8 mouse cellular contexts compared by ENCODE assay signal in the genomic region with DNA sequence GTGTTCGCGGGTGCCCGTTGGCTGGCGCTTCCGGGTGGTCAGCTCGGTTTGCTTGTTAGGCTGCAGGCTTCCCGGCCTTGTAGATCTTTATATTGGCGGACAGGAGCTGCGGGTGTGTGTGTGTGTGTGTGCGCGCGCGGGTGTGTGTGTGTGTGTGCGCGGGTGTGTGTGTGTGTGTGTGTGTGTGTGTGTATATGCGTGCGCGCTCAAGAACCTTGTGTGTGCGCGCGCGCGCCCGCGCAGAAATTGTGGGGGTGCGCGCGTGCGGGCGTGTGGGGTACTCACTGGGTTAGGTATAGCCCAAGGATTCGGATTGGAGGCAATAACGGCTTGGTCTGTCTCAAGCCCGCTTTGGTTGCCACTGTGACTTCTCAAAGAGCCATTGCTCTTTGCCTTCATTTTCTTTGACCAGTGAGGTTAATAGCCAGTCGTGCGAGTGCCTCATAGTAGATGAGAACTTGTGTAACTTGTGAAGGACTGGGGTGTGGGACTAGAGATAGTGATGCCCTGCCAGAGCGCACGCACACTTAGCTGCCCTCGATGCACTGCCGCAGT. TPM values are rescaled to one million over a fixed set of nuclear protein-coding genes. Genes with fewer than 3 reads are reported as not detected.
DNase-seq lines count a peak whose midpoint lies in the region; ATAC-seq and TF ChIP-seq lines count a peak whose summit lies in the region.

No protein-coding gene starts in this region.

- peak overlapping the region; percentile 65 for H3K27ac ChIP-seq in MEL (ENCODE audit: control insufficient read depth, low read depth, low read length)
- H3K27ac ChIP-seq in liver, embryonic 16.5 days (ENCODE audit: low read length): peak overlapping the region; percentile 81
- peak overlapping the region; percentile 78 for H3K27ac ChIP-seq in neural tube, embryonic 14.5 days (ENCODE audit: low read depth, low read length)

- peaks cover 0 to 1% of the 10 kb centered on the region in 2 experiments; a peak in 1 of 4 replicates for H3K27me3 ChIP-seq in MEL (ENCODE audit: control insufficient read depth in 1 of 2, insufficient read depth in 2 of 2, low read length in 2 of 2)
- no peaks in the 10 kb centered on the region for H3K27me3 ChIP-seq in liver, embryonic 16.5 days (ENCODE audit: control insufficient read depth, insufficient read depth, low read depth, low read length)
- no peaks in the 10 kb centered on the region for H3K27me3 ChIP-seq in neural tube, embryonic 14.5 days (ENCODE audit: control insufficient read depth, insufficient read depth, low read length)

- TF ChIP-seq RAD21 in MEL (IDR thresholded peaks at IDR 0.05; ENCODE audit: low read depth, low read length): no peak

- TF ChIP-seq POLR2A in MEL (IDR thresholded peaks at IDR 0.05; ENCODE audit: control insufficient read depth in 1 of 2, insufficient read depth in 1 of 2, low read depth in 1 of 2, low read length in 2 of 2, poor library complexity in 1 of 2): peak in 1 of 2 experiments; percentile 25; a peak in 1 of 4 replicates

- WGBS in liver, embryonic 16.5 days (ENCODE audit: insufficient replicate concordance): under 1% methylated on average over 39 of the region's 39 CpGs
- WGBS in neural tube, embryonic 14.5 days: 4% methylated on average over 38 of the region's 39 CpGs

- H3K9ac ChIP-seq in MEL (ENCODE audit: control insufficient read depth, low read depth, low read length, poor library complexity, severe bottlenecking): peak overlapping the region; percentile 85
- H3K9ac ChIP-seq in liver, embryonic 16.5 days (ENCODE audit: low read depth, low read length): peak overlapping the region; percentile 83
- peak overlapping the region; percentile 83 for H3K9ac ChIP-seq in neural tube, embryonic 14.5 days (replicated peaks; ENCODE audit: low read depth, low read length)

- no peaks in the 10 kb centered on the region for H3K9me3 ChIP-seq in MEL (replicated peaks; ENCODE audit: insufficient read depth, low read length)
- H3K9me3 ChIP-seq in liver, embryonic 16.5 days (replicated peaks; ENCODE audit: control insufficient read depth, low read length): no peaks in the 10 kb centered on the region
- H3K9me3 ChIP-seq in neural tube, embryonic 14.5 days (ENCODE audit: control insufficient read depth, low read length): no peaks in the 10 kb centered on the region

- ATAC-seq in common myeloid progenitor, adult 5-6 weeks (replicated peaks; ENCODE audit: low read depth, poor library complexity, severe bottlenecking): peak; percentile 35
- peak; percentile 57; the same call in 1 of the 2 replicates for ATAC-seq in granulocyte monocyte progenitor cell, adult 5-6 weeks (replicated peaks; ENCODE audit: poor library complexity, severe bottlenecking)
- ATAC-seq in liver, embryonic 16.5 days (ENCODE audit: low read depth): peak; percentile 77
- ATAC-seq in neural tube, embryonic 14.5 days (ENCODE audit: low read depth): peak; percentile 81

- H3K4me1 ChIP-seq in MEL (ENCODE audit: control insufficient read depth in 1 of 2, insufficient read depth in 2 of 2, low read length in 2 of 2): peaks cover 0 to 3% of the 10 kb centered on the region in 2 experiments; a peak in 1 of 4 replicates
- H3K4me1 ChIP-seq in liver, embryonic 16.5 days (ENCODE audit: control insufficient read depth, low read depth, low read length): peaks cover 3% of the 10 kb centered on the region
- H3K4me1 ChIP-seq in neural tube, embryonic 14.5 days (ENCODE audit: control insufficient read depth, insufficient read depth, low read length): peaks cover 7% of the 10 kb centered on the region; the same call in 1 of the 2 replicates

- TF ChIP-seq CTCF in MEL (IDR thresholded peaks at IDR 0.05 in 2 of 3, conservative IDR thresholded peaks at IDR 0.05 in 1 of 3; ENCODE audit: control insufficient read depth in 1 of 3, insufficient read depth in 1 of 3, low read depth in 2 of 3, low read length in 3 of 3, poor library complexity in 1 of 3, severe bottlenecking in 1 of 3): no peak

- H3K4me3 ChIP-seq in MEL (ENCODE audit: control insufficient read depth in 1 of 2, insufficient read depth in 1 of 2, low read depth in 2 of 2, low read length in 2 of 2): peak overlapping the region; percentile 84 to 91
- peak overlapping the region; percentile 84 for H3K4me3 ChIP-seq in liver, embryonic 16.5 days (ENCODE audit: low read depth, low read length)
- H3K4me3 ChIP-seq in neural tube, embryonic 14.5 days (ENCODE audit: low read depth, low read length): peak overlapping the region; percentile 70

- peaks cover 4 to 8% of the 10 kb centered on the region in 2 experiments for H3K36me3 ChIP-seq in MEL (ENCODE audit: control insufficient read depth in 1 of 2, insufficient read depth in 2 of 2, low read length in 2 of 2)
- H3K36me3 ChIP-seq in liver, embryonic 16.5 days (ENCODE audit: control insufficient read depth, insufficient read depth): peaks cover 3% of the 10 kb centered on the region; the same call in 1 of the 2 replicates
- 0 out of 2 replicates have a peak, but pooled peaks cover 8% of the 10 kb centered on the region for H3K36me3 ChIP-seq in neural tube, embryonic 14.5 days (ENCODE audit: control insufficient read depth, insufficient read depth, low read length)

- peak; percentile 86 for DNase-seq in A20 (ENCODE audit: low read depth, low spot score)
- peak; percentile 84 for DNase-seq in MEL (ENCODE audit: low read depth, low spot score)
- DNase-seq in kidney, postnatal 4 days: peak; percentile 58 to 74
- DNase-seq in yolk sac, embryonic 10.5 days (ENCODE audit: low spot score): no peak

- H3K79me2 ChIP-seq in MEL (ENCODE audit: control insufficient read depth, insufficient read depth, low read length, poor library complexity): peaks cover 22% of the 10 kb centered on the region

- no peak for TF ChIP-seq EP300 in MEL (IDR thresholded peaks at IDR 0.05; ENCODE audit: low read depth in 1 of 2, low read length in 2 of 2)

- peak overlapping the region; percentile 68 for H3K4me2 ChIP-seq in liver, embryonic 16.5 days (ENCODE audit: low read depth, low read length)
- peak overlapping the region; percentile 85 for H3K4me2 ChIP-seq in neural tube, embryonic 14.5 days (ENCODE audit: low read depth, low read length)

TF ChIP-seq in MEL, 35 proteins besides CTCF, POLR2A, EP300 and RAD21 (continues in another document):
- no peak for TF ChIP-seq KAT2A (conservative IDR thresholded peaks at IDR 0.05; ENCODE audit: low read depth, low read length)
- peak; percentile 71; the same call in 1 of the 2 replicates for TF ChIP-seq MXI1 (IDR thresholded peaks at IDR 0.05; ENCODE audit: low read depth, low read length)

RNA-seq across cellular contexts. Expression of gene Edc3, which starts 0.5 kb away (rescaled TPM):
- 7.2 and 8.0 TPM in 2 replicates for total RNA-seq in MEL (2012; rRNA removed)
- 10 to 100 TPM in 1 of 2 experiments, not detected in 1; 25.7 TPM for polyA plus RNA-seq in MEL (2012; ENCODE audit: insufficient read depth in 1 of 2, insufficient read length in 2 of 2, low read depth in 1 of 2, low replicate concordance in 2 of 2, missing spikeins in 1 of 2)
- 7.2 and 9.8 TPM in 2 replicates for total RNA-seq in common myeloid progenitor, adult 5-6 weeks (2017)
- total RNA-seq in granulocyte monocyte progenitor cell, adult 5-6 weeks (2014; fragmentation: Nextera tagmentation): 14.6 and 20.3 TPM in 2 replicates
- 3.5 and 4.3 TPM in 2 replicates for total RNA-seq in granulocyte monocyte progenitor cell, adult 5-6 weeks (2017)
- polyA plus RNA-seq in liver, embryonic 16.5 days (2015; fragmentation: Nextera tagmentation; extraction: Ambion mirVana): 15.2 and 17.0 TPM in 2 replicates
- polyA plus RNA-seq in neural tube, embryonic 14.5 days (2014; fragmentation: Nextera tagmentation; extraction: Ambion mirVana): 21.9 and 26.3 TPM in 2 replicates

RNA-seq across cellular contexts. Expression of gene Cyp1a1, which starts 21.1 kb away (rescaled TPM):
- 0.04 and 0.07 TPM in 2 replicates for total RNA-seq in MEL (2012; rRNA removed)
- polyA plus RNA-seq in MEL (2012; ENCODE audit: insufficient read depth in 1 of 2, insufficient read length in 2 of 2, low read depth in 1 of 2, low replicate concordance in 2 of 2, missing spikeins in 1 of 2): under 1 TPM in 1 of 2 experiments, not detected in 1; 0.26 TPM
- total RNA-seq in common myeloid progenitor, adult 5-6 weeks (2017): 0.50 TPM in 1 of 2 replicates, not detected in the other
- not detected in 2 replicates for total RNA-seq in granulocyte monocyte progenitor cell, adult 5-6 weeks (2014; fragmentation: Nextera tagmentation)
- not detected in 2 replicates for total RNA-seq in granulocyte monocyte progenitor cell, adult 5-6 weeks (2017)
- polyA plus RNA-seq in liver, embryonic 16.5 days (2015; fragmentation: Nextera tagmentation; extraction: Ambion mirVana): 0.05 and 0.07 TPM in 2 replicates
- polyA plus RNA-seq in neural tube, embryonic 14.5 days (2014; fragmentation: Nextera tagmentation; extraction: Ambion mirVana): 0.09 and 0.13 TPM in 2 replicates

RNA-seq across cellular contexts. Expression of gene Cyp1a2, which starts 25.3 kb away (rescaled TPM):
- total RNA-seq in MEL (2012; rRNA removed): not detected in 2 replicates
- polyA plus RNA-seq in MEL (2012; ENCODE audit: insufficient read depth in 1 of 2, insufficient read length in 2 of 2, low read depth in 1 of 2, low replicate concordance in 2 of 2, missing spikeins in 1 of 2): not detected
- total RNA-seq in common myeloid progenitor, adult 5-6 weeks (2017): not detected in 2 replicates
- total RNA-seq in granulocyte monocyte progenitor cell, adult 5-6 weeks (2014; fragmentation: Nextera tagmentation): not detected in 2 replicates
- total RNA-seq in granulocyte monocyte progenitor cell, adult 5-6 weeks (2017): not detected in 2 replicates
- polyA plus RNA-seq in liver, embryonic 16.5 days (2015; fragmentation: Nextera tagmentation; extraction: Ambion mirVana): 0.12 TPM in 2 replicates
- polyA plus RNA-seq in neural tube, embryonic 14.5 days (2014; fragmentation: Nextera tagmentation; extraction: Ambion mirVana): not detected in 2 replicates

RNA-seq across cellular contexts. Expression of gene Csk, which starts 55.4 kb away (rescaled TPM):
- total RNA-seq in MEL (2012; rRNA removed): 213 and 215 TPM in 2 replicates
- 100 to 1,000 TPM in 1 of 2 experiments, not detected in 1; 338 TPM for polyA plus RNA-seq in MEL (2012; ENCODE audit: insufficient read depth in 1 of 2, insufficient read length in 2 of 2, low read depth in 1 of 2, low replicate concordance in 2 of 2, missing spikeins in 1 of 2)
- 134 and 190 TPM in 2 replicates for total RNA-seq in common myeloid progenitor, adult 5-6 weeks (2017)
- total RNA-seq in granulocyte monocyte progenitor cell, adult 5-6 weeks (2014; fragmentation: Nextera tagmentation): 86.9 and 92.3 TPM in 2 replicates
- 83.8 and 113 TPM in 2 replicates for total RNA-seq in granulocyte monocyte progenitor cell, adult 5-6 weeks (2017)
- polyA plus RNA-seq in liver, embryonic 16.5 days (2015; fragmentation: Nextera tagmentation; extraction: Ambion mirVana): 13.3 and 13.5 TPM in 2 replicates
- 33.4 and 46.2 TPM in 2 replicates for polyA plus RNA-seq in neural tube, embryonic 14.5 days (2014; fragmentation: Nextera tagmentation; extraction: Ambion mirVana)

RNA-seq across cellular contexts. Expression of gene Clk3, which starts 56.9 kb away (rescaled TPM):
- total RNA-seq in MEL (2012; rRNA removed): 28.8 and 31.2 TPM in 2 replicates
- 10 to 100 TPM in 1 of 2 experiments, not detected in 1; 65.6 TPM for polyA plus RNA-seq in MEL (2012; ENCODE audit: insufficient read depth in 1 of 2, insufficient read length in 2 of 2, low read depth in 1 of 2, low replicate concordance in 2 of 2, missing spikeins in 1 of 2)
- 38.1 and 40.5 TPM in 2 replicates for total RNA-seq in common myeloid progenitor, adult 5-6 weeks (2017)
- 44.0 and 48.0 TPM in 2 replicates for total RNA-seq in granulocyte monocyte progenitor cell, adult 5-6 weeks (2014; fragmentation: Nextera tagmentation)
- total RNA-seq in granulocyte monocyte progenitor cell, adult 5-6 weeks (2017): 36.8 and 49.9 TPM in 2 replicates
- polyA plus RNA-seq in liver, embryonic 16.5 days (2015; fragmentation: Nextera tagmentation; extraction: Ambion mirVana): 93.5 and 104 TPM in 2 replicates
- polyA plus RNA-seq in neural tube, embryonic 14.5 days (2014; fragmentation: Nextera tagmentation; extraction: Ambion mirVana): 58.5 and 64.6 TPM in 2 replicates
